Mouse (Mus musculus) neural tube, embryonic 11.5 days (tissue): Measurements from ENCODE around the gene Lsmem1. TPM values are rescaled to one million over a fixed set of nuclear protein-coding genes. Genes with fewer than 3 reads are reported as not detected.
"Not testable (repeated sequence)": the region's sequence is repeated elsewhere in the genome, so short reads cannot be mapped to it uniquely, and the experiment has no call there.

Experiments used
- ATAC-seq: fragments of 200-750 bp; cut with Nextera tagmentation; 2 replicates; pipeline ENCODE4 v1.8.0; 2017; ENCODE audit warnings: moderate number of reproducible peaks, mild to moderate bottlenecking, moderate TSS enrichment, moderate library complexity; ENCODE audit not compliant: insufficient read depth, low FRiP score, low TSS enrichment
- DNase-seq: peaks from one replicate; pipeline ENCODE4 v3.0.0-alpha.2; 2015; ENCODE audit warnings: low spot score
- H3K27ac ChIP-seq: fragments of 300-500 bp; sonication (generic); 2 replicates; pipeline ENCODE4 v1.5.1; 2014; ENCODE audit warnings: low read depth, mild to moderate bottlenecking, low read length
- H3K27me3 ChIP-seq: fragments of 300-500 bp; sonication (generic); 2 replicates; pipeline ENCODE4 v1.6.1; 2014; ENCODE audit warnings: mild to moderate bottlenecking, low read length, mixed read lengths; ENCODE audit not compliant: control insufficient read depth, insufficient read depth
- H3K36me3 ChIP-seq: fragments of 300-500 bp; sonication (generic); 2 replicates; pipeline ENCODE4 v1.6.1; 2014; ENCODE audit warnings: mild to moderate bottlenecking, low read length, moderate library complexity, mixed read lengths; ENCODE audit not compliant: control insufficient read depth, insufficient read depth
- H3K4me1 ChIP-seq: fragments of 300-500 bp; sonication (generic); 2 replicates; pipeline ENCODE4 v1.6.1; 2014; ENCODE audit warnings: low read length, mixed read lengths; ENCODE audit not compliant: control insufficient read depth, insufficient read depth
- H3K4me2 ChIP-seq: fragments of 300-500 bp; sonication (generic); 2 replicates; pipeline ENCODE4 v1.6.1; 2014; ENCODE audit warnings: low read depth, mild to moderate bottlenecking, moderate library complexity
- H3K4me3 ChIP-seq: fragments of 300-500 bp; sonication (generic); 2 replicates; pipeline ENCODE4 v1.5.1; 2014; ENCODE audit warnings: low read depth, low read length
- H3K9ac ChIP-seq: fragments of 300-500 bp; sonication (generic); 2 replicates; pipeline ENCODE4 v1.6.1; 2014; ENCODE audit warnings: mild to moderate bottlenecking, low read length
- H3K9me3 ChIP-seq: fragments of 300-500 bp; sonication (generic); 2 replicates; pipeline ENCODE4 v1.6.1; 2016; ENCODE audit warnings: low read length; ENCODE audit not compliant: control insufficient read depth
- WGBS: fragments of 180-500 bp; shearing (Covaris S2); extraction: QIAGEN DNeasy Blood & Tissue Kit; methylation state at CpG from one replicate; pipeline ENCODE4 v1.1.7; 2014; 5-methylcytosine and 5-hydroxymethylcytosine counted together
- polyA plus RNA-seq: library from polyadenylated mRNA; unstranded; fragments of >200 nt; fragmentation: Nextera tagmentation; extraction: Ambion mirVana; gene quantifications from 2 replicates; pipeline ENCODE4 v1.2.1, GENCODE M21; 2014

Lsmem1 gene
- polyA plus RNA-seq, 1 experiment from 2014 or later: 0.32 TPM

DNA sequence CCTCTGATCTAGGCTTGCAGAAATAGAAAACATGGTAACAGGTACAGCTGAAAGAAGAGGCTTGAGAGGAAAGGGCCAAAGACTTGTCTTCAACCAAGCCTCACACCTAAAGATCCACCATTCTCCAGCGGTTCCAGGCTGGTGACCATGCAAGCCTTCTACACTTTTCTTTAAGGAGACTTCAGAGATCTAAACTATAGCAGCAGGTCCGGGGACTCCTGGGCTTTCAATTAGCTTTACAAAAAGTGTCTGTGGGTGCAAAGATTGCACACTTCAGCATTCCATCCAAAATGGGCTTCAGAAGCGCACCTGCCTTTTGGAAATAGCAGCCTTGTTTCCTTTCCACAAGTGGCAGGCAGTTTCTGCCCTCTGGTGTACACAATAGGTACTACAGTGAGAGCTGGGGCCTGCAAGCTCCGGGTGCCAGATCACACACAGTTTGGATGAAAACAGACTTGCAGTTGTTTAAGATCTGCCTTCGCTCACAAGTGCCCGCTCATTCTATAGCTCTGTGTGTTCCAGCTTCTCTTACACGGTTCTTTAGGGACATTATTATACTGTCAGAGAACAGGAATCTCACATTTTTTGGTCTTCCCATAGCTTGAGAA lies 609 bp upstream of the Lsmem1 start:
- 0 out of 2 replicates have a peak, but pooled peaks have one; percentile 20 for ATAC-seq

DNA sequence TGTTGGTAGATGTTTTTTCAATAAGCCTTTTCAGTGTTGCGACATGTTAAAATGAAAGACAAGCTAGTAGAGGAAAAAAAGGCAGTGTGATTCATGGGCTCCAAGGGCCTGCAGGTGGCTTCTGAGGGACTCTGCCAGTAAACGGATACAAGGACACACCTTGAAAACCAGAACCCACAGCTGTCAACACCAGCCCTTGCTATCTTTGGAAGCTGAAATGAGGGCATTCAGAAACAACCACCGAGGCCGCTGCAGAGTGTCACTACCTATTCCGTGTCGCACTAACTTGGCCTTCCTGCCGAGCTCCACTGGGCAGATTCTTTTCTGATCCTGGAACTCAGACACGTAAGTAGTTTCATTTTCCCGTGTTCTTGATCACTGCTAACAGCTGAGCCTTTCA lies 863 bp downstream of the Lsmem1 start:
- no peak for ATAC-seq
- no peak overlapping the region for H3K27ac ChIP-seq
- H3K9ac ChIP-seq: no peak overlapping the region
- WGBS: 86% methylated on average over 9 of the region's 9 CpGs
- no peak overlapping the region for H3K4me3 ChIP-seq
- DNase-seq: no peak
- no peaks in the 10 kb centered on the region for H3K27me3 ChIP-seq
- no peaks in the 10 kb centered on the region for H3K9me3 ChIP-seq
- H3K36me3 ChIP-seq: no peaks in the 10 kb centered on the region
- no peaks in the 10 kb centered on the region for H3K4me1 ChIP-seq
- no peak overlapping the region for H3K4me2 ChIP-seq

More for the DNA sequence above, 609 bp upstream of the Lsmem1 start:
- no peak overlapping the region for H3K9ac ChIP-seq
- no peaks in the 10 kb centered on the region for H3K4me1 ChIP-seq
- 54% methylated on average over 7 of the region's 7 CpGs for WGBS
- H3K27ac ChIP-seq: no peak overlapping the region
- H3K9me3 ChIP-seq: no peaks in the 10 kb centered on the region
- no peaks in the 10 kb centered on the region for H3K27me3 ChIP-seq
- peak; percentile 60 for DNase-seq
- no peak overlapping the region for H3K4me2 ChIP-seq
- no peak overlapping the region for H3K4me3 ChIP-seq
- no peaks in the 10 kb centered on the region; the same call in 1 of the 2 replicates for H3K36me3 ChIP-seq

DNA sequence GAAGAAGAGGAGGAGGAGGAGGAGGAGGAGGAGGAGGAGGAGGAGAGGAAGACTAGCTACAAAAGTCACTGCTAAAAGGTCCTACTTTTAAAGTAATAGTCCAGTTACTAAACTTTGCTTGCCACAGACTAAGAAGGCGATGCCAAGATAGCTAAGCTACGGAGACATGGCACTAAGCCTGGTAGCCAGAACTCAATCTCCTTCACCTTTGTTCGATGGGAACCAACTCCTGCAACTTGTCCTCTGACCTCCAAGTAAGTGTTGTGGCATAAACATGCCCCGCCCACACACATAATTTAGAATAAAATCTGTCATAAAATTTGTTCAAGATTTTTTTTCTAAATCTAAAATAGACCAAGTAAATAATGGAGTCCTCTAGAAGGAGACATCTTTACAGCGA lies 1.3 kb downstream of the Lsmem1 start:
- Histone ChIP-seq H3K9me3 (no peaks in the 10 kb centered on the region), H3K4me2 (no peak overlapping the region), H3K9ac (no peak overlapping the region), H3K27me3 (no peaks in the 10 kb centered on the region), H3K27ac (no peak overlapping the region), H3K36me3 (no peaks in the 10 kb centered on the region), H3K4me1 (no peaks in the 10 kb centered on the region), H3K4me3 (no peak overlapping the region)
- ATAC-seq: no peak
- 93% methylated on average over 5 of the region's 5 CpGs for WGBS
- no peak for DNase-seq

DNA sequence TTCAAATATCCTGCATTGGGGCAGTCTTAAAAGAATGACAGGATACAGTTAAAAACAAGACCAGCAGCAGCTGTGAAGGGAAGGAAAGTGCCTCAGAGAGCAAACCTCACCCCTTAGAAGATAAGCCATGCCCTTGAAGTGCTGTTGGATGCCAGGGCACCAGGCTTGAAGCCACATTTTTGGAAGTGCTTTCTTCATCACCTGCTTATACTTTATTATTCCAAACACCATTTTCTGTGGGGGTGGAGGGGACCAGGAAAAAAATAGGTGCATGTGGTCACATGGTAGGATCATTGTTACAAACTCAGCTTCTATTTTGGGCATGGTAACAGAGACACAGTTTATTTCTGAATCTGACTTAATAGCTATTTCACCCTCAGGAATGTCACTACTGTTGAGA lies 1.8 kb downstream of the Lsmem1 start:
- no peak overlapping the region for H3K4me2 ChIP-seq
- H3K27ac ChIP-seq: no peak overlapping the region
- no peaks in the 10 kb centered on the region for H3K27me3 ChIP-seq
- H3K9ac ChIP-seq: no peak overlapping the region
- H3K4me3 ChIP-seq: no peak overlapping the region
- ATAC-seq: no peak
- no peaks in the 10 kb centered on the region for H3K4me1 ChIP-seq
- DNase-seq: no peak
- no peaks in the 10 kb centered on the region for H3K9me3 ChIP-seq
- H3K36me3 ChIP-seq: no peaks in the 10 kb centered on the region

DNA sequence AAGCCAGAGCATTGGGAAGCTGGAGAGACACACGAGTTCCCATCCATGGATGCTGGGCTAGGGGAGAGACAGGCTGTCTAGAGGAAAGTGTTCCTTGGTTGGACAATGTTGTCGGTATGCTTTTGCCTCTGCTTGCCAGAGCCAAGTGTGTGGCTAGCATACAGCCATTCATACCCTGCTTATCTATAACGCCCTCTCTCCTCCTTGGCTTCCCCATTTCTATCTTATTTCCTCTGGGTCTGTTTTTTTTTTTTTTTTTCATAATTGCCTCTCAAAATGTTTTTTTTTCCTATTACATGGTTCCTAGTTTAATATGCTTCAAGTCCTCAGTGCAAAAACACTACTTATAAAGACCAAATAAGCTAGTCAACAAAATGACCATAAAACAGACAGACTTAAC lies 13.8 kb downstream of the Lsmem1 start:
- no peaks in the 10 kb centered on the region for H3K4me1 ChIP-seq
- no peak overlapping the region for H3K9ac ChIP-seq
- DNase-seq (no peak), ATAC-seq (no peak)
- no peak overlapping the region for H3K27ac ChIP-seq
- H3K4me2 ChIP-seq: no peak overlapping the region
- WGBS: 92% methylated on average over 3 of the region's 3 CpGs
- no peaks in the 10 kb centered on the region for H3K36me3 ChIP-seq
- H3K27me3 ChIP-seq: no peaks in the 10 kb centered on the region
- H3K4me3 ChIP-seq: no peak overlapping the region
- H3K9me3 ChIP-seq: no peaks in the 10 kb centered on the region

DNA sequence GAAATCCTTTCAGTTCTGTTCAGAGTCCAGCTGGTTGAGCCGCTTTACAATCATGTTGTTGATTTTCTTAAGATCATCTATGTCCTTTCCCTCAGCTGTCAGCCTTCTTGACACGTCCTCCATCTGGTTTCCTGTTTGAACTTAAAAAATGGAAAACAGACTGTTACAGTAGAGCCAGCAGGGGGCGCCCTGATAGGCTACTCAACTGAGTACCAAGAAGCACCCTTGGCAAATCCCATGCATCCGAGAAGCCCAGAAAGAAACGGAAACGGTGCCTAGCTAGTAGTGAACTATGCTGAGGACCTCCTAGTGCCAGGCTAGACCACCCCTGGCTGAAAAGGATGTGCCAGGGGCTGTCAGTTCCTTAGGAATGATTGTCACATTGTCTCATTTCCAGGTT lies 22.2 kb downstream of the Lsmem1 start:
- DNase-seq (no peak), ATAC-seq (no peak)
- Histone ChIP-seq H3K27me3 (no peaks in the 10 kb centered on the region), H3K4me3 (no peak overlapping the region), H3K4me2 (no peak overlapping the region), H3K9me3 (no peaks in the 10 kb centered on the region), H3K27ac (no peak overlapping the region), H3K36me3 (no peaks in the 10 kb centered on the region), H3K9ac (no peak overlapping the region), H3K4me1 (no peaks in the 10 kb centered on the region)
- WGBS: 65% methylated on average over 6 of the region's 6 CpGs

DNA sequence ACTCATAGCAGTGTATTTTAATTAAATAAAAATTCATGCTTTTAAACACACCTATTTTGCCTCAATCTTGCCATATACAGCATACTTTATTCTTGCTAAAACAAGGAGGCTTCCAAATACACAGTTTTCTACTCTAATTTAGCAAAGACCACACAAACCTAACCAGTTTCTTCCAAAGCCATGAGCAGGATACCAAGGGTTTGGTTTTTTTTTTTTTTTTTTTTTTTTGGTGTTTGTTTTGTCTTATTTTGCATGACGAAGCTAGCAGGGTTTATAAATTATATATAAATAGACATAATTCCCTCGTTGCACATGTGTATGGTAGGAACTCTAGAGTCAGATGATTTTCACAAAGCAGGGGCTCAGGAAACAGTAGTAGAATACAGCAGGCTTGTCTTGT lies 23.1 kb downstream of the Lsmem1 start:
- no peak overlapping the region for H3K4me2 ChIP-seq
- no peaks in the 10 kb centered on the region for H3K9me3 ChIP-seq
- H3K4me3 ChIP-seq: no peak overlapping the region
- H3K36me3 ChIP-seq: no peaks in the 10 kb centered on the region
- no peaks in the 10 kb centered on the region for H3K27me3 ChIP-seq
- no peak for ATAC-seq
- 82% methylated on average over 2 of the region's 2 CpGs for WGBS
- no peak overlapping the region for H3K27ac ChIP-seq
- H3K9ac ChIP-seq: no peak overlapping the region
- no peak for DNase-seq
- H3K4me1 ChIP-seq: no peaks in the 10 kb centered on the region

DNA sequence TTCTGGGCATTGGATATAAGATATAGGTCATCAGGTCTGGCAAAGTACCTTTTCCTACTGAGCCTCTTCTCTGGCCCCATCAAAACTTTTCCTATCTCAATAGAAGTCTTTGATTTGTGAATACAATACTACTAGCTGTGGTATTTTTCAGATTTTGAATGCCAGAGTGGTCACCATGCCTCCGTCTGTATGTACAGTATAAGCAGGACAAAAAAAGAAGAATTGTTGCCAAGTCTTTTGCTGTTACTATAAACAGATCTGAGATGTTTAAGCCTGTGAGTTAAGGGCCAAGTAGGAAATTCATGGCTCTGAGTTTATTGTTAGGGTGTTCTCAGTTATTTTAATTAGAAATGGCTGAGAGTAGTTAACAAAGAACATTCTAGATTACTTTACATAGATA lies 24.1 kb downstream of the Lsmem1 start:
- DNase-seq, H3K4me3 ChIP-seq, H3K9me3 ChIP-seq, H3K36me3 ChIP-seq, H3K4me2 ChIP-seq, ATAC-seq, H3K27ac ChIP-seq, H3K27me3 ChIP-seq, H3K9ac ChIP-seq, H3K4me1 ChIP-seq: not testable (repeated sequence)
- WGBS: 80% methylated on average over 1 of the region's 1 CpGs

DNA sequence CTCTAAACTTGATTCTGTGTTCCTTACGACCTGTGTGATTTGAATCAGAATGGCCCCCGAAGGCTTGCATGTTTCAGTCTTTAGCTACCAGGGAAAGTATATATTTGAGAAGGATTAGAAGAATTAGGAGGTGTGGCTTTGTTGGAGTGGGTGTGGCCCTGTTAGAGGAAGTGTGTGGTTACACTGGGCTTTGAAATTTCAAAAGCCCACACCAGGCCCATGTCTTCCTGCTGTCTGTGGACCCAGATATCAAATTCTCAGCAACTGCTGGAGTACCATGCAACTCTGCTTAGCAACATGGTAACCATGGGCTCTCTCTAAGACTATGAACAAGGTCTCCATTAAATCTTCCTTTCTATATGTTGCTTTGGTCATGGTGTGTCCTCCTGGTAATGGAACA lies 27.7 kb downstream of the Lsmem1 start:
- Histone ChIP-seq H3K9ac (no peak overlapping the region), H3K4me1 (no peaks in the 10 kb centered on the region), H3K4me3 (no peak overlapping the region), H3K27ac (no peak overlapping the region), H3K27me3 (no peaks in the 10 kb centered on the region), H3K4me2 (no peak overlapping the region), H3K36me3 (no peaks in the 10 kb centered on the region), H3K9me3 (no peaks in the 10 kb centered on the region)
- ATAC-seq: no peak
- 91% methylated on average over 2 of the region's 2 CpGs for WGBS
- DNase-seq: no peak
